In the genomic region with DNA sequence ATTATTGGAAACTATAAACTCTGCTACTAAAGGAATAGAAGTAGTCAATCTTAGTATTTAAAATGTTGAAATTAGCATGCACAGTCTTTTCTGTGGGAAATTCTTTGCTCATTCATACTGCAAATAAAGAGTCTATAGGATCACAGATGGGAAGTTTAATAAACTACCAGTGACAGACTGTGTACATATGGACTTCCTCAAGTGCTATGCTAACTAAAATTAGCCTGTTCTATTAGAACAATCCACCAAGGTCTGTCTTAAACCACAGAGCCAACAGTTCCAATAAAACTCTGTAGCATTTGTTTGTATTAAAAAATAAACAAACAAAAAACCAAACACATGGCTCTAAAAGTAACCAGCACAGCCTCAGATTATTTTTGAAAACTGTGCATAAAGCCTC, we compare ENCODE assay signal across 24 mouse cellular contexts.
"Had no signal": no experiment of that assay in that cellular context is flagged by ENCODE, and none has a peak within 500 bp of the region (broad histone marks: within the 10 kb centered on the region; RNA-seq: fewer than 3 reads in every experiment).

No protein-coding gene starts in this region.

- H3K9me3 ChIP-seq: heart, embryonic 10.5 days; heart, embryonic 12.5 days; hindbrain, embryonic 10.5 days; hindbrain, embryonic 12.5 days; limb, embryonic 10.5 days; limb, embryonic 12.5 days had no signal

- H3K4me2 ChIP-seq: heart, embryonic 12.5 days; hindbrain, embryonic 12.5 days; hindbrain, embryonic 14.5 days; limb, embryonic 12.5 days had no signal

- H3K27ac ChIP-seq: gastrocnemius, adult 2 months; heart, embryonic 10.5 days; hindbrain, embryonic 10.5 days; hindbrain, embryonic 12.5 days; hindbrain, embryonic 14.5 days; layer of hippocampus, adult 2 months; left cerebral cortex, adult 2 months; limb, embryonic 10.5 days; limb, embryonic 12.5 days had no signal

- H3K4me1 ChIP-seq: heart, embryonic 10.5 days; heart, embryonic 12.5 days; hindbrain, embryonic 10.5 days; hindbrain, embryonic 12.5 days; limb, embryonic 10.5 days; limb, embryonic 12.5 days had no signal

- H3K9ac ChIP-seq: heart, embryonic 12.5 days; hindbrain, embryonic 12.5 days; hindbrain, embryonic 14.5 days; limb, embryonic 12.5 days had no signal

- H3K36me3 ChIP-seq: heart, embryonic 10.5 days; heart, embryonic 12.5 days; hindbrain, embryonic 10.5 days; hindbrain, embryonic 12.5 days; limb, embryonic 10.5 days; limb, embryonic 12.5 days had no signal

- H3K27me3 ChIP-seq: heart, embryonic 12.5 days had no signal

- ATAC-seq: forebrain, embryonic 16.5 days; hindbrain, embryonic 16.5 days; inflammation-experienced regulatory T-cells, adult 6 months; intestine, embryonic 16.5 days had no signal

- H3K4me3 ChIP-seq: gastrocnemius, adult 2 months; heart, embryonic 10.5 days; heart, embryonic 12.5 days; hindbrain, embryonic 10.5 days; hindbrain, embryonic 12.5 days; layer of hippocampus, adult 2 months; left cerebral cortex, adult 2 months; limb, embryonic 10.5 days; limb, embryonic 12.5 days had no signal

- DNase-seq: gastrocnemius, adult 2 months; gastrocnemius, postnatal 10 days; gastrocnemius, postnatal 25 days; heart, adult 18-20 months; heart, postnatal 10 days; heart, postnatal 4 days; kidney, adult 18-20 months; kidney, adult 8-10 months; kidney, postnatal 25 days; kidney, postnatal 4 days; liver had no signal
